Mouse (Mus musculus) heart, embryonic 14.5 days (tissue): Measurements from ENCODE around the gene Cacna1b. TPM values are rescaled to one million over a fixed set of nuclear protein-coding genes. Genes with fewer than 3 reads are reported as not detected.

Experiments
- ATAC-seq: fragments of 200-750 bp; cut with Nextera tagmentation; 2 replicates; pipeline ENCODE4 v1.8.0; 2017; ENCODE audit warnings: low read depth, moderate TSS enrichment; ENCODE audit not compliant: insufficient number of reproducible peaks, insufficient read depth, low FRiP score
- H3K27ac ChIP-seq, 2 experiments: fragments of 200-500 bp in 1 of 2; fragments of 300-500 bp in 1 of 2; sonication (generic) in 1 of 2; replicated peaks in 1 of 2; 2 replicates each; pipeline ENCODE4 v1.5.1; 2012 to 2014; ENCODE audit warnings: low read depth in 2 of 2, low read length in 2 of 2, control low read depth in 1 of 2, mild to moderate bottlenecking in 1 of 2, mixed read lengths in 1 of 2; ENCODE audit not compliant: control insufficient read depth in 1 of 2, insufficient read depth in 1 of 2
- H3K27me3 ChIP-seq: fragments of 300-500 bp; sonication (generic); 2 replicates; pipeline ENCODE4 v1.6.1; 2014; ENCODE audit warnings: mild to moderate bottlenecking, low read length, control low read depth; ENCODE audit not compliant: control insufficient read depth, insufficient read depth
- H3K36me3 ChIP-seq: fragments of 300-500 bp; sonication (generic); 2 replicates; pipeline ENCODE4 v1.6.1; 2014; ENCODE audit warnings: mild to moderate bottlenecking, control low read depth, low read length, mixed read lengths; ENCODE audit not compliant: control insufficient read depth, insufficient read depth
- H3K4me1 ChIP-seq, 2 experiments: fragments of 200-500 bp in 1 of 2; fragments of 300-500 bp in 1 of 2; sonication (generic) in 1 of 2; 2 replicates each; pipeline ENCODE4 v1.6.1; 2012 to 2014; ENCODE audit warnings: low read length in 2 of 2, control low read depth in 1 of 2, mixed read lengths in 1 of 2; ENCODE audit not compliant: control insufficient read depth in 2 of 2, insufficient read depth in 2 of 2
- H3K4me2 ChIP-seq: fragments of 300-500 bp; sonication (generic); 2 replicates; pipeline ENCODE4 v1.6.1; 2014; ENCODE audit warnings: mild to moderate bottlenecking, low read length
- H3K4me3 ChIP-seq, 2 experiments: fragments of 200-500 bp in 1 of 2; fragments of 300-500 bp in 1 of 2; sonication (generic) in 1 of 2; 2 replicates each; pipeline ENCODE4 v1.5.1; 2012 to 2014; ENCODE audit warnings: low read length in 2 of 2, mild to moderate bottlenecking in 2 of 2, control low read depth in 1 of 2, low read depth in 1 of 2, moderate library complexity in 1 of 2; ENCODE audit not compliant: control insufficient read depth in 1 of 2, insufficient read depth in 1 of 2
- H3K9ac ChIP-seq: fragments of 300-500 bp; sonication (generic); 2 replicates; pipeline ENCODE4 v1.6.1; 2014; ENCODE audit warnings: mild to moderate bottlenecking, low read length
- H3K9me3 ChIP-seq: fragments of 300-500 bp; sonication (generic); 2 replicates; pipeline ENCODE4 v1.6.1; 2016; ENCODE audit warnings: low read length, control low read depth; ENCODE audit not compliant: control insufficient read depth
- WGBS: fragments of 180-500 bp; shearing (Covaris S2); extraction: QIAGEN DNeasy Blood & Tissue Kit; methylation state at CpG from one replicate; pipeline ENCODE4 v1.1.7; 2014; 5-methylcytosine and 5-hydroxymethylcytosine counted together
- polyA plus RNA-seq: library from polyadenylated mRNA; unstranded; fragments of >200 nt; fragmentation: Nextera tagmentation; extraction: Ambion mirVana; gene quantifications from 2 replicates; pipeline ENCODE4 v1.2.1, GENCODE M21; 2014

Cacna1b gene
- polyA plus RNA-seq, 1 experiment from 2014 or later = 0.15 TPM

DNA sequence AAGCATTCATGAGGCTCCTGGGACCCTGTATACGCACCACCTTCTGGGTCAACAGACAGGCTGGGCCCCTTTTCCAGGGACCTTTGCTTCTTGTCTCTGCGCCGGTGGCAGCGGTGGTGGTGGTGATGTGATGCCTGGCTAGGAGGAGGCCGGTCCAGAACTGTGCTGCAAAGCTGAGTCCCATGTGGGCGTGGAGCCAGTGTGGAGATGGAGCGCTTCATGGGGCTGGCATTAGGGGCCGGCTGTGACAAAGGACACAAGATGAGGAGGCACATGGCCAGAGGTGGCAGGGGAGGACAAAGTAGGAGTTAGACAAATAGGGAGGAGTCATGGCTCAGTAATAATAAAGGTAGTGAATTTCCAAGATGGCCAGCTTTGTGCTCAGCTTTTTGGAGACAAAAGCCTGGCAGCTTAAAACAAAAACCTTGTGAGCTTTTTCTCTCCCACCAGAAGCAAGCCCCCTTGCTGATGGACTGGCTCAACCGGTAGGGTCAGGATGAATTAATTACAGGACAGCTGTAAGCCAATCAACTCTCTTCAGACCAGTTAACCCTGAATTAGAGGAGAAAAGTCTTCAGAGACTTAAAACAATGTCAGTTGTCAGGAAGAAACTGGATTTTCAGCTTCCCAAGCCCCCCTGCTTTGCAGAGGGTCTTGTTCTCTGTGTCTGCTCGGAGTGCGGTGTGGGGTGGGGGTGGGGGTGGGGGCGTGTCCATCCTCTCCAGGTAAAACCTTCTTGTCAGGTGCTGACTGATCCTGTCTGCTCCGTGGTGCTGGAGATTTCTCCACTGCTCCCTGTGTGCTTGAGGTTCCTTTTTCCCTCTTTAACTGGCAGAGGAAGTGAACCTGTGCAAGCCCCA is 154.8 kb downstream of the Cacna1b start:
- ATAC-seq = no peak
- Histone ChIP-seq H3K9me3 (no peaks in the 10 kb centered on the region), H3K27me3 (peaks cover 26% of the 10 kb centered on the region), H3K4me3 (no peak overlapping the region), H3K36me3 (no peaks in the 10 kb centered on the region), H3K4me2 (no peak overlapping the region), H3K4me1 (no peaks in the 10 kb centered on the region), H3K27ac (no peak overlapping the region), H3K9ac (no peak overlapping the region)
- 32% methylated on average over 13 of the region's 13 CpGs for WGBS

DNA sequence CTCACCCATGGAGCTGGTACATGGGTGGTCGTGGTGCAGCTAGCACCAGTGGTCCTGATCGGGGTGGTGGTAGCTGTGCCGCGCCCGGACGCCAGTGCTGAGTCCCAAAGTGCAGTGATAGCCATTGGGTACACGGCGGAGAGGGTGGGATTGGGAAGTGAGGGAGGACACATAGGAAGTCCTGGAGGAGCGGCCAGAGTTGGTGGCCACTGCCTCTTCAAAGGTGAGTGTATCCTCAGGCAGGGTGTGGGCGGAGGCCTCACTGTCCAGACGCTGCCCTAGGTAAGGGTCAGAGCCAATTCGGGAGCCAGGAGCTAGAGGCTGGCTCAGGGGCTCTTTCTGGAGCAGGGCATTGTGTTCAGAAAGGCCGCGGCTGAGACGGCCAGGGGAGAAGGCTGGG is 156.4 kb downstream of the Cacna1b start:
- H3K4me2 ChIP-seq = no peak overlapping the region
- peaks cover 26% of the 10 kb centered on the region for H3K27me3 ChIP-seq
- ATAC-seq = no peak
- no peaks in the 10 kb centered on the region for H3K9me3 ChIP-seq
- 84% methylated on average over 15 of the region's 15 CpGs for WGBS
- no peak overlapping the region for H3K27ac ChIP-seq
- no peak overlapping the region for H3K4me3 ChIP-seq
- H3K4me1 ChIP-seq = no peaks in the 10 kb centered on the region
- H3K36me3 ChIP-seq = no peaks in the 10 kb centered on the region
- H3K9ac ChIP-seq = no peak overlapping the region

DNA sequence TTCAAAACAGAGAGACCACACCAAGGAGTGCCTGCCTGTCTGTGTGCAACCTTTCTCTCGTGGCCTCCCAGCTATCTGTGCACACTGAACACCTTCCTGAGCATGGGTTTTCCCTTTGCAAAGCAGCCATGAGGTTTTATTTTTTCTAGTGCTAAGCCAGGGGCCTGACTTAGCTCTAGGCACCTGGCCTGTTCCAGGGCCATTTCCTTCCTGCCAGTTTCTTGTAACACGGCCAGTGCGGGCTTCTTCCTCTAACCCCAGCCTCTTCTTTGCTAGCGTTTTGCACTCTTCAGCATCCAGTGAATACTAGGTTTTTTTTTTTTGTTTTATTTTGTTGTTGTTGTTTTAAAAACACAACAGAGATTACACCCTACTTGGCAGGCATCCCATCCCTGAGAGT is 157.9 kb downstream of the Cacna1b start:
- Histone ChIP-seq H3K9me3 (no peaks in the 10 kb centered on the region), H3K27ac (no peak overlapping the region), H3K4me1 (no peaks in the 10 kb centered on the region), H3K27me3 (peaks cover 26% of the 10 kb centered on the region), H3K4me2 (no peak overlapping the region), H3K9ac (no peak overlapping the region), H3K4me3 (no peak overlapping the region), H3K36me3 (no peaks in the 10 kb centered on the region)
- WGBS = 67% methylated on average over 4 of the region's 4 CpGs
- no peak for ATAC-seq

DNA sequence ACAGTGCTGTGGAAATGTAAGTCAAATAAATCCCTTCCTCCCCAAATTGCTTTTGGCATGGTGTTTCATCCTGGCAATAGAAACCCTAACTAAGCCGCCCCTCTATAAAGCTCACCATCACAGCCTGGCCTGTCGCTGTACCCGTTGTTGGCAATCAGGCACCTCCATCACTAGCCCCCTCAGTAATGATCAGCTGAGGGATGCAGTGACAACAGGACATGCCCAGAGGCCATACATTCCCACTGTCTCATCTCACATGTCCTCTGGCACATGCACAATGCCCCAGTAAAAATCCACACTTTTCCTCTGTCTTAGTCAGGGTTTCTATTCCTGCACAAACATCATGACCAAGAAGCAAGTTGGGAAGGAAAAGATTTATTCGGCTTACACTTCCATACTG is 173.5 kb downstream of the Cacna1b start:
- Histone ChIP-seq H3K27ac (no peak overlapping the region), H3K36me3 (no peaks in the 10 kb centered on the region), H3K27me3 (no peaks in the 10 kb centered on the region), H3K4me3 (no peak overlapping the region), H3K4me1 (no peaks in the 10 kb centered on the region), H3K9me3 (0 out of 2 replicates have a peak, but pooled peaks cover 5% of the 10 kb centered on the region), H3K4me2 (no peak overlapping the region), H3K9ac (no peak overlapping the region)
- WGBS = 82% methylated on average over 4 of the region's 4 CpGs
- ATAC-seq = no peak

DNA sequence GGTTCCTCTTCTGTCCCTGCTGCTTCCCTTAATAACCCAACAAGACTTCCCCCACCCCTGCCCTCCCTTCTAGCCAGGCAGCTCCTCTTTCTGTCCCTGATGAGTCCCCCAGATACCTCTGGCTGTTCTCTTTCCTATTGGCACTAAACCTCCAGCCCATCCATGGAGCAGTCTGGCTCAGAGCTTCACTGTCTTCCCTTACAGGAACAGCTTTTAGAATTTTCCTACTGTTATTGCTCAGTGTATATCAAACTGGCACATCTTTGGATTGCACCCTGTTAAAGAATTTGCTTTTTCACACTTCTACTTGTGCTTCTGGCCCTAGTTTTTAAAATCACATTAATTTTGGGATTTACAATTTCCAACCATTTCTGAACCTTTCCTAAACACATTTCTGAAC is 175.0 kb downstream of the Cacna1b start:
- H3K4me1 ChIP-seq = no peaks in the 10 kb centered on the region
- H3K4me3 ChIP-seq = no peak overlapping the region
- ATAC-seq = no peak
- H3K27me3 ChIP-seq = no peaks in the 10 kb centered on the region
- no peaks in the 10 kb centered on the region for H3K36me3 ChIP-seq
- H3K27ac ChIP-seq = no peak overlapping the region
- H3K9me3 ChIP-seq = 0 out of 2 replicates have a peak, but pooled peaks cover 7% of the 10 kb centered on the region
- H3K4me2 ChIP-seq = no peak overlapping the region
- H3K9ac ChIP-seq = no peak overlapping the region

DNA sequence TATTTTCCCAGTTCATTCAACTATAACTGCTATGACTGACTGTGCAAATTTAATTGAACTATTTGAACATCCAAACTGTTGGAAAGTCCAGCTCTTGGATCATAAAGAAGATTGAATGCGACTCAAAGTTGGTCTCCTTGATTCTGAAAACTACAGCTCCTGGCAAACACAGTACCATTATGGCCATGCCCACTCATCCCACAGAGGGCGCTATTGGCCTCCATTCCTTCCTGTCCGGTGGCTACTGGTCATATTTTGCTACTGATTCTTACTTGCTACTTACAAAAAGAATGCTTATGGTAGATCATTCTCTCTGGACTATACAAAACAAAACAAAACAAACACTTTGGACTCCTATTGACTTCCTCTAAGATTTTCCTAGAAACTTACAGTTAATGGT is 188.3 kb downstream of the Cacna1b start:
- Histone ChIP-seq H3K9ac (no peak overlapping the region), H3K4me2 (no peak overlapping the region), H3K27me3 (peaks cover 9% of the 10 kb centered on the region), H3K36me3 (no peaks in the 10 kb centered on the region), H3K4me3 (no peak overlapping the region), H3K27ac (no peak overlapping the region), H3K4me1 (no peaks in the 10 kb centered on the region; a peak in 1 of 4 replicates), H3K9me3 (no peaks in the 10 kb centered on the region)
- 19% methylated on average over 3 of the region's 3 CpGs for WGBS
- ATAC-seq = no peak

DNA sequence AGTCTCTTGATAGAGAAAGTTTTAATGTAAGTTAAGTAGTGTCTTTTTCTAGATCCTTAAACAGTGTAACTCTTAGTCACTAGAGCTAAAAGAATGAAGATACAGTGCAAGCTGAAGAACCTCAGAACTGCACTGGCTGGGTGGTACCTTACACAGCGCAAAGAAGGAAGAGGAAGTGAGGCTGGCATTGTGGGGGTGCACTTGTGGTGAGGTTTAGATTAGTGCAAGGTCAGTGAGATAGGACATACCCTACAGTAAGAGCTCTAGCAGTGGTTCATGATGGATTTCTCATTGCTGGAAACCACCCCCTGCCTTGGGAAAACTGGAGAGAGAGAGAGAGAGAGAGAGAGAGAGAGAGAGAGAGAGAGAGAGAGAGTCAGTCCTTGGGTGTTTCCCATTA is 192.0 kb downstream of the Cacna1b start:
- ATAC-seq = no peak
- Histone ChIP-seq H3K4me1 (no peaks in the 10 kb centered on the region; a peak in 1 of 4 replicates), H3K4me2 (peak overlapping the region; percentile 21; the same call in 1 of the 2 replicates), H3K27ac (no peak overlapping the region), H3K4me3 (no peak overlapping the region), H3K9me3 (no peaks in the 10 kb centered on the region), H3K9ac (no peak overlapping the region), H3K27me3 (peaks cover 13% of the 10 kb centered on the region), H3K36me3 (no peaks in the 10 kb centered on the region)
- 56% methylated on average over 1 of the region's 1 CpGs for WGBS

DNA sequence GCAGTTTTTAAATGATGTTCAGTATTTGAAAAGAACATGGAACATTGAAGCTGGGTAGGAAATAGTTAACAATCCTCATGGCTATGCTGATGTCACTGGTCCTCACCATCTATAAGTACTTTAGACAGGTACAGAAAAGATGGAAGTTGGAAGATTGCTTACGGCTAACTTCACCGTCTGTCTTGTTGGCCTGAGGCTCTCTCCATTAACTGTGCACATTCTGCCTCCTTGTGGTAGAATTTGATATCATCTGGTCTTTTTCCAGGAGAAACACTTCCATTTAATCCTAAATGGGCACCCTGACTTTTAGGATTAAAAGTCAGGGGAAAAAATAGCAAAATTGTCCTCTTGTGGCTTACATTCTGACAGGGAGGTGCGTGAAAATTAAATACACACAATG is 194.4 kb downstream of the Cacna1b start:
- Histone ChIP-seq H3K9me3 (no peaks in the 10 kb centered on the region), H3K4me2 (no peak overlapping the region), H3K27me3 (peaks cover 8% of the 10 kb centered on the region), H3K27ac (no peak overlapping the region), H3K4me1 (no peaks in the 10 kb centered on the region; a peak in 1 of 4 replicates), H3K4me3 (no peak overlapping the region), H3K36me3 (no peaks in the 10 kb centered on the region), H3K9ac (no peak overlapping the region)
- no peak for ATAC-seq
- WGBS = 5% methylated on average over 3 of the region's 3 CpGs
